Mouse (Mus musculus) splenic B cell, adult 2 months (primary cell): ENCODE data around the gene Pan2.

Experiments used
- DNase-seq: peaks from one replicate; pipeline ENCODE4 v3.0.0-alpha.2; 2011; ENCODE audit warnings: low read depth, low spot score
- H3K27me3 ChIP-seq: 2 replicates; pipeline ENCODE4 v1.6.1; 2012; ENCODE audit warnings: mild to moderate bottlenecking, low read length, moderate library complexity, mixed read lengths; ENCODE audit not compliant: control insufficient read depth, poor library complexity, insufficient read depth, severe bottlenecking
- H3K36me3 ChIP-seq: 2 replicates; pipeline ENCODE4 v1.6.1; 2012; ENCODE audit warnings: mild to moderate bottlenecking, low read length, moderate library complexity, mixed read lengths; ENCODE audit not compliant: control insufficient read depth, poor library complexity, insufficient read depth, severe bottlenecking

Pan2 gene

GRCm38 (mm10) chr10:128337306-128338181 lies 34.4 kb downstream of the Pan2 start, which contains the start of gene Cs:
Gene Cs (plus strand): TSS chr10:128337734.
- Histone ChIP-seq H3K36me3 (no peaks in the 10 kb centered on the region), H3K27me3 (no peaks in the 10 kb centered on the region)
- DNase-seq: peak; percentile 98

DNA sequence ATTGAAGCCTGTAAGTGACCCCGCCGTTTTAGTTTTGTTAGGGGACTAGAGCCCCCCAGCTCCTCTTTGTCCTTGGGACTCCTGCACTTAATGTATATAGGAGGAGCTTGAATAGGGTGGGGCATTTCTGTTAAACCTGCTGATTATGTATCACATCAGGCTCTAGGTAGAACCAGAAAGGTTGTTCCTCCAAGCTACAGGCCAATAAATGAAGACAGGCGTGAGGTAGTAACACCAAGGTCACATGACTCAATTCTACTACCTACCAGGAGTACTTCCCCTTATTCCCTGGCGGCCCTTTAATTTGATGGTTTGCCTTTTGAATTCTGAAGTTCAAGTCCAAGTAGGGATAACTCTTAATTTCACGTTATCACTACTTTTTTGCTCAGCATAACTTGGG lies 35.3 kb downstream of the Pan2 start:
- DNase-seq: peak; percentile 73
- Histone ChIP-seq H3K27me3 (no peaks in the 10 kb centered on the region), H3K36me3 (no peaks in the 10 kb centered on the region)

- H3K36me3 ChIP-seq: no peaks in the 10 kb centered on the region
- no peak for DNase-seq
- H3K27me3 ChIP-seq: no peaks in the 10 kb centered on the region
Measured at GRCm38 (mm10) chr10:128338948-128339347, 35.8 kb downstream of the Pan2 start.

DNA sequence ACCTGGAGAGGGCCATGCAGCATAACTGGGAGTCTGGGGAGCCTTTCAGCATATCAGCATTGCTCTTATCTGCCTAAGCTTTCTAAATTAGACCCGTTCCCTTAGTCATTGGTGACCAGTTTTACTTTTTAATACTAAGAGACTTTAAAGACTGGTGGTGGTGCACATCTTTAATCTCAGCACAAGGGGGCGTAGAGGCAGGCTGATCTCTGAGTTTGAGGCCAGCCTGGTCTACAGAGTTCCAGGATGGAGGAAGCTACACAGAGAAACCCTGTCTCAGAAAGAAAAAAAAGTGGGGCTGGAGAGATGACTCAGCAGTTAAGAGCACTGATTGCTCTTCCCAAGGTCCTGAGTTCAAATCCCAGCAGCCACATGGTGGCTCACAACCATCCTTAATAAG lies 37.1 kb downstream of the Pan2 start:
- Histone ChIP-seq H3K27me3 (no peaks in the 10 kb centered on the region), H3K36me3 (no peaks in the 10 kb centered on the region)
- DNase-seq: peak; percentile 38

GRCm38 (mm10) chr10:128343436-128343835 lies 40.3 kb downstream of the Pan2 start:
- DNase-seq: no peak
- Histone ChIP-seq H3K36me3 (no peaks in the 10 kb centered on the region), H3K27me3 (no peaks in the 10 kb centered on the region)

DNA sequence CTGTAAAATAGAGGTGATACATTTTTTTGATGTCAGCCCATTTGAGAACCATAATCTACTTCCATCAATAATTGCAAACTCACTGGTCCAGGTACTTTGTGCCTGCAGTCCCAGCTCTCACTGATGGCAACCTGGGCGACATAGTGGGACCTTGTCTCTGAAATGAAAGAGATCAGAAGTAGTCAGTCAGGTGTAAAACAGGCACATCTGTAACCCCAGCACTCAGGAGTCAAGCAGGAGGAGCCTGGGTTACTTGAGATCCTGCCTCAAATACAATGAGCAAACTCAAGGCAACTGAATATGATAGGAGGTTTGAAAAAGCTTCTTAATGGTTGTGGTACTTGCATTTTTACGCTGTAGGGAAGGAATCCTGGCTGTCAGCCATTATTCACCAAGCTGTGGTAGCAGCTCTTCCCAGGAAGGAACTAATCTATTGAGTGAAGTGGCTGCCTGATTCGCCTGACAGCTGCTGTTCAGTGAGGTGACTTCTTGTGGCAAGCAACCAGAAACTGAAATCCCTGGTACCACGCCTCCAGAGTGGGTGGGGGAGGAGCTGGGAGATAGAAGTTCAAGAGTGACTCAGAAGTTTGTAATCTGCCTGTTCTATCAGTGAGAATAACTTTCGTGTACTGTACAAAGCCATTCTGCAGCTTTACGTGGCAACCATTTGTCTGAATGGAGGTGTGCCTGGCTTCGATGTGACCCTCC lies 41.6 kb downstream of the Pan2 start:
- Histone ChIP-seq H3K36me3 (no peaks in the 10 kb centered on the region), H3K27me3 (no peaks in the 10 kb centered on the region)
- peak; percentile 73 for DNase-seq

DNA sequence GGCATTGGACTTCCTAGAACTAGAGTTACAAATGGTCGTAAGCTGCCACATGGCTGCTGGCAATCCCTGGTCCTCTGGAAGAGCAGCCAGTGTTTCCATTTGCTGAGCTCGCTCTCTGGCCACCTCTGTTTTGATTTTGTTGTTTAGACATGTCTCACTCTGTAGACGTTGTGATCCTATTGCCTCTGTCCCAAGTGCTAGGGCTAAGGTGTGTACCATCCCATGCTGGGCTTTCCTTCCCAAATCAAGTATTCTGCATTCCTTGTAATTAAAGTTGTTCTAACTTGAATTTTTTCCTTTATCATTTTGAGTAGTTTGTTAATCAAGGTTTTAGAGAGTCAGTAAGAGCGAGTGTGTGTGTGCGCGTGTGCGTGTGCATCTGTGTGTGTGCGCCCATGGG lies 44.4 kb downstream of the Pan2 start:
- no peak for DNase-seq
- H3K36me3 ChIP-seq: peaks cover 10% of the 10 kb centered on the region
- H3K27me3 ChIP-seq: no peaks in the 10 kb centered on the region

GRCm38 (mm10) chr10:128358796-128359195 lies 55.7 kb downstream of the Pan2 start:
- peak; percentile 81 for DNase-seq
- Histone ChIP-seq H3K36me3 (peaks cover 11% of the 10 kb centered on the region), H3K27me3 (no peaks in the 10 kb centered on the region)

GRCm38 (mm10) chr10:128359226-128359625 lies 56.1 kb downstream of the Pan2 start:
- H3K27me3 ChIP-seq: no peaks in the 10 kb centered on the region
- peaks cover 9% of the 10 kb centered on the region for H3K36me3 ChIP-seq
- DNase-seq: no peak

DNA sequence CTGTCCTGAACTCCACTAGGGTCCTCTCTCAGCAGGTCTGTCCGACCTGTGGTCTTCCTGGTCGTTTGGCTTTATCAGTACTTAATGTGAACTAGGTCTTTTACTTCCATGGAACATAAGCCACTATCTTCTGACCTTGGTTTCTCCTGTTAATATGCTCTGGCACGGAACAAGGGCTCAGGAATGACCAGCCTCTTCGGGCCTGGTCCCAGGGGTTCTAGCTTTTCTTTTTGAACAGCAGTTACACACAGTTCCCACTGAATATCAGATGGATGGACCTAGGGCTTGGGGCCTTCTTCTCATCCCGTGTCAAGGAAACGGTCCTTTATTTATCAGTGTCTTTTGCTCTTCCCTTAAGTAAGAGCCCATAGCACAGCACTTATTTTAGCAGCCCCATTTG lies 58.7 kb downstream of the Pan2 start:
- DNase-seq: no peak
- peaks cover 4% of the 10 kb centered on the region; the same call in 1 of the 2 replicates for H3K36me3 ChIP-seq

GRCm38 (mm10) chr10:128362568-128362967 lies 59.4 kb downstream of the Pan2 start:
- Histone ChIP-seq H3K27me3 (no peaks in the 10 kb centered on the region), H3K36me3 (peaks cover 4% of the 10 kb centered on the region; the same call in 1 of the 2 replicates)
- peak; percentile 63 for DNase-seq

More for the DNA sequence above, 58.7 kb downstream of the Pan2 start:
- no peaks in the 10 kb centered on the region for H3K27me3 ChIP-seq

DNA sequence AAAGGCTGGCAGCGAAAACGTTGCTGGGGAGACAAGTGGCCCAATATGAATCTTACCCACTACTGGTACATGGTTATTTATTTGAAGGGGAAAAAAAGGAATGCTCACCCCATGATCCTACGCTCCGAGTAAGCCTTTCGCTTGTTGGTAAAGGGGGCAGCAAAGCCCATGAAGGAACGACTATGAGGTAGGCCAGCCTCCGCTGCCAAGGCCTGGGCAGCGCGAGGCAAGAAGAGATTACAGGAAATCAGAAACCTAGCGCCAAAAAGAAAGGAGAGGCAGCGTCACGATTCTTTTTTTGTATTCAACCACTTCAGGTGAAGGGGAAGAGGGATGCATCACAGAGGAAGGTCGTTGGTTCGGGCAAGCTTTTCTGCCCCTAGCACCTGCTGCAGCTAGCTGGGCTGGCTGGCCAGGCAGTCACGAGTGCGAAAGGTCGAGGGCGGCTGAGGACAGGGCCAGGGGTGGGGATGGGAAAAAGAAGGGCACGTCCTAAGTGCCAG lies 64.8 kb downstream of the Pan2 start:
- H3K36me3 ChIP-seq: no peaks in the 10 kb centered on the region
- no peak for DNase-seq
- no peaks in the 10 kb centered on the region for H3K27me3 ChIP-seq

DNA sequence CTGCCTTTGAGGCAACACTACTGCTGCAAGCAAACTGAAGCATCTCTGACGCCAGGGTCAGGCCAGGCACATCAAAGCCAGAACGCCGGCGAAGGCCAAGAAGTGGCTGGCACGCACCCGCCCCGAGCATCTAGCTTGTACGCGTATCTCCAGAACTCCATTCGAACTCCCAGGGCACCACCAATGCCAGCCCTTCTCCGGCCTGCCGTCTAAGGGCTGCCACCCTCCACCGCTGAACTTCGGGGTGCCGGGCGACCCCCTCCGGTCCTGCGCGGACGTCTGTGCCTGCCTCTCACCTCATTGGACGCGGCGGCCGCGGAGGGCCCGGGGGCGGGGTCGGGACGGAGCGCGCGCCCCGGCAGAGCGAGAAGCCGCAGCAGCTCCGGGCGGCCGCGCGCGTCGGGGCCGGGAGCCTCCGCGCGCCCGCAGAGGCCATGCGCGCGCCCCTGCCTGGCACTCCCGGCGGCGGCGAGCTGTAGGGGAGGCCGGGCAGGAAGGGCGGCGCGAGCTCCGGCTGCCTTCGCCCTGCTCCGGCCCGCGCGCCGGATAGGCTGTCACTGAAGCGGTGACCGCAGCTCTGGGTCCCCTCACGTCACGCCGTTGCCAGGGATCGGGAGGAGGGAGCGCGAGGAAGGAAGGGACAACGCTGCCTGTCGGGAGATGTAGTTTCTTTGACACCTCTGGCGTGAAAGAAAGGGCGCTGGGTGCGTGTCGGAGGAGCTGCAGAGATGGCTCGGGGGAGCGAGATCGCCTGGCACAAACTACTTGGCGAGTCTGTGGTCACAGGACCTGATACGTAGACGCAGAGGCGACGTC lies 65.5 kb downstream of the Pan2 start, which contains the start of gene Coq10a:
Gene Coq10a, minus strand, starts transcription at position 596 of the 816 bp plus-strand sequence.
- peak; percentile 91 for DNase-seq
- Histone ChIP-seq H3K27me3 (no peaks in the 10 kb centered on the region), H3K36me3 (no peaks in the 10 kb centered on the region)

DNA sequence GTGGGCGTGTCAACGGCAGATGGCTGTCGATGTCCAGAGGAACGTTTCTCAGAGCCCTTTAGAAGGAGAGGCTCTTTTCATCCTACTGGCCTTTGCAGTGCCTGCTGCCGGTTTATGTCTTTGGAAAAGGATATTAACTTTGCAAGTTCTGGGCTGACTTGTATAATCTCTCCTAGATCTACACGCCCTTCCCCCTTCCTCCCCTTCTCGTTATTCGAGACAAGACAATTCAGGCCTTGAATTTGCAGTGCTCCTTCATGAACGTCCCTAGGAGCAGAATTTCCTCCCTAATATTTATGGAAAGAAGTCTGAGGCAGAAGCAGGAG lies 66.0 kb downstream of the Pan2 start:
- DNase-seq: no peak
- Histone ChIP-seq H3K36me3 (no peaks in the 10 kb centered on the region), H3K27me3 (no peaks in the 10 kb centered on the region)
